Mouse (Mus musculus) kidney, adult 2 months (tissue): ENCODE data around the gene Gng12.

ENCODE experiments used
- CTCF ChIP-seq: fragments of 200-500 bp; conservative IDR thresholded peaks from 2 replicates; pipeline ENCODE4 v1.5.1; 2011; ENCODE audit warnings: low read depth, mild to moderate bottlenecking, control low read depth, low read length, moderate library complexity, mixed read lengths; ENCODE audit not compliant: insufficient read depth, insufficient read length
- POLR2A ChIP-seq: fragments of 200-500 bp; IDR thresholded peaks from one replicate; pipeline ENCODE4 v1.6.1; 2011; ENCODE audit warnings: low read depth, low read length, control low read depth

GRCm38 (mm10) chr6:66920786-66921185 lies 24.6 kb downstream of the Gng12 start:
- TF ChIP-seq CTCF (no peak), POLR2A (no peak)
